Mouse (Mus musculus) heart, postnatal 0 days (tissue): ENCODE measurements at regions not wholly inside any gene's neighbourhood (a gene's known extent, or its start where the extent isn't known, plus 50 kb on each side); places are given as distances from the start of the nearest gene placed in this dataset.
"Not testable (repeated sequence)": the region's sequence is repeated elsewhere in the genome, so short reads cannot be mapped to it uniquely, and the experiment has no call there.

ENCODE experiments used
- ATAC-seq: fragments of 200-750 bp; cut with Nextera tagmentation; 2 replicates; pipeline ENCODE4 v1.8.0; 2017; ENCODE audit warnings: low read depth, moderate number of reproducible peaks, moderate library complexity; ENCODE audit not compliant: insufficient read depth
- DNase-seq: peaks from one replicate; pipeline ENCODE4 v3.0.0-alpha.2; 2016; ENCODE audit warnings: low spot score
- H3K27ac ChIP-seq: fragments of 300-500 bp; sonication (generic); 2 replicates; pipeline ENCODE4 v1.5.1; 2014; ENCODE audit warnings: low read depth, mild to moderate bottlenecking
- H3K27me3 ChIP-seq: fragments of 300-500 bp; sonication (generic); 2 replicates; pipeline ENCODE4 v1.6.1; 2014; ENCODE audit warnings: low read length, mixed read lengths; ENCODE audit not compliant: control insufficient read depth, insufficient read depth
- H3K36me3 ChIP-seq: fragments of 300-500 bp; sonication (generic); replicated peaks from 2 replicates; pipeline ENCODE4 v1.6.1; 2014; ENCODE audit warnings: low read length, mixed read lengths; ENCODE audit not compliant: control insufficient read depth, insufficient read depth
- H3K4me1 ChIP-seq: fragments of 300-500 bp; sonication (generic); 2 replicates; pipeline ENCODE4 v1.6.1; 2014; ENCODE audit warnings: antibody characterized with exemption; ENCODE audit not compliant: control insufficient read depth, insufficient read depth
- H3K4me2 ChIP-seq: fragments of 300-500 bp; sonication (generic); 2 replicates; pipeline ENCODE4 v1.6.1; 2014; ENCODE audit warnings: low read depth, mild to moderate bottlenecking, low read length, moderate library complexity
- H3K4me3 ChIP-seq: fragments of 300-500 bp; sonication (generic); 2 replicates; pipeline ENCODE4 v1.5.1; 2014; ENCODE audit warnings: low read depth, low read length
- H3K9ac ChIP-seq: fragments of 300-500 bp; sonication (generic); replicated peaks from 2 replicates; pipeline ENCODE4 v1.6.1; 2014; ENCODE audit warnings: low read depth, low read length, mixed read lengths
- H3K9me3 ChIP-seq: fragments of 300-500 bp; sonication (generic); replicated peaks from 2 replicates; pipeline ENCODE4 v1.6.1; 2016; ENCODE audit warnings: low read length; ENCODE audit not compliant: control insufficient read depth
- CTCF ChIP-seq: IDR thresholded peaks from 2 replicates; pipeline ENCODE4 v1.5.1; 2016; ENCODE audit warnings: antibody characterized with exemption, control low read depth, low read depth
- EP300 ChIP-seq: IDR thresholded peaks from 2 replicates; pipeline ENCODE4 v1.6.1; 2016; ENCODE audit warnings: antibody characterized with exemption, low read depth
- WGBS: fragments of 180-500 bp; shearing (Covaris S2); extraction: QIAGEN DNeasy Blood & Tissue Kit; methylation state at CpG from one replicate; pipeline ENCODE4 v1.1.7; 2014; 5-methylcytosine and 5-hydroxymethylcytosine counted together

DNA sequence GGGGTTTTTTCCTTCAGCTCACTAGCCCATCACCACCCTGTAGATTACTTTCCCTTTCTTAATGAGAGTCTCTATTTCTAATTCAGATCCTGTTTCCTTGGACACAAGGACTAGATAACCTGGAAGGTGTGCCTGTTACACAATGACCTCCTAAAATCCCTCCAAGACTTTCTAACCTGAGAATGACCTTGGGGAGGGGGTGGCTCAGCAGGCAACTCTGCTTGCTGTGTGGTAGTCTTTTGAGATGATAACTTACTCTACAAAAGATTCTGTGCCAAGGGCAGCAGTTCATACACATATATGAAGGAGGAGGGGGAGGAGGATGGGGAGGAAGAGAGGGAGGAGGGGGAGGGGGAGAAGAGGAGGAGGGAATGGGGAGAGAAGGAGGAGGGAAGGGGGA, 143.9 kb downstream of the Gxylt1 start:
- no peaks in the 10 kb centered on the region for H3K4me1 ChIP-seq
- ATAC-seq (no peak), DNase-seq (no peak)
- H3K27me3 ChIP-seq: no peaks in the 10 kb centered on the region
- no peak overlapping the region for H3K9ac ChIP-seq
- H3K4me2 ChIP-seq: no peak overlapping the region
- TF ChIP-seq EP300: no peak
- no peak for TF ChIP-seq CTCF
- H3K36me3 ChIP-seq: no peaks in the 10 kb centered on the region
- no peak overlapping the region for H3K27ac ChIP-seq
- H3K9me3 ChIP-seq: no peaks in the 10 kb centered on the region
- H3K4me3 ChIP-seq: no peak overlapping the region

DNA sequence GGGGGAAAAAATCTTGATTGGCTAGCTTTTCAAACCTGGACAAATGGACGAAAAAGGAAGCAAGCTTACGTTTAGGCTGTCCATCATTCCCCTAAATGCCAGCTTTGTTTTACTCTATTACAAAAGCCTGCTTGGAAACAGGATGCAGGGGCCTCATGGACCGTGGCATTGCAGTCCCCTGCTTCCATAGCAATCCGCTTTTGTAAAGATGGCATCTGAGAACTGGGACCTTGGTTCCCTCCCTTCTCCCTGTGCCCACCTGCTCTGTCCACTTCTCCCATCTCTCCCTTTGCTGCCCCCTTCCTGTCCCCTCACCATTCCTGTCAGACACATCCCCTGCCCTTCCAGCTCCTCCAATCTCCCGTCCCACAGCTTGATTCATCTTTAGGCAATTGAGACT, 149.7 kb downstream of the Gxylt1 start:
- ATAC-seq (no peak), DNase-seq (no peak)
- Histone ChIP-seq H3K36me3 (no peaks in the 10 kb centered on the region), H3K4me3 (no peak overlapping the region), H3K9ac (no peak overlapping the region), H3K4me1 (no peaks in the 10 kb centered on the region), H3K27me3 (no peaks in the 10 kb centered on the region), H3K27ac (no peak overlapping the region), H3K4me2 (no peak overlapping the region), H3K9me3 (no peaks in the 10 kb centered on the region)
- WGBS: 72% methylated on average over 5 of the region's 5 CpGs
- TF ChIP-seq CTCF (no peak), EP300 (no peak)

DNA sequence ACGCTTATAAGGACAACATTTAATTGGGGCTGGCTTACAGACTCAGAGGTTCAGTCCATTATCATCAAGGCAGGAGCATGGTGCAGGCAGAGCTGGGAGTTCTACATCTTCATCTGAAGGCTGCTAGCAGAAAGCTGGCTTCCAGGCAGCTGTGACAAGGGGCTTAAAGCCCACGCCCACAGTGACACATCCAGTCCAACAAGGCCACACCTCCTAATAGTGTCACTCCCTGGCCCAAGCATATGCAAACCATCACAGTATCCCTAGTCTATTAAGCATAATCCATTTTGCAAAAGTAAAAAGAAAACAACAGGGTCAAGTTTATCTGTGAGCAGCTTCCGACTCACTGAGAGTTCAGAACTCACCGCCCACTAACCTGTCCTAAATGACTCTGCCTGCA, 153.8 kb downstream of the Gxylt1 start:
- no peak overlapping the region for H3K9ac ChIP-seq
- no peak overlapping the region for H3K4me3 ChIP-seq
- no peak overlapping the region for H3K4me2 ChIP-seq
- H3K27me3 ChIP-seq: no peaks in the 10 kb centered on the region
- no peak for TF ChIP-seq EP300
- no peak for TF ChIP-seq CTCF
- ATAC-seq: no peak
- H3K9me3 ChIP-seq: no peaks in the 10 kb centered on the region
- no peaks in the 10 kb centered on the region for H3K36me3 ChIP-seq
- no peaks in the 10 kb centered on the region for H3K4me1 ChIP-seq
- DNase-seq: no peak
- 66% methylated on average over 4 of the region's 4 CpGs for WGBS
- H3K27ac ChIP-seq: no peak overlapping the region

DNA sequence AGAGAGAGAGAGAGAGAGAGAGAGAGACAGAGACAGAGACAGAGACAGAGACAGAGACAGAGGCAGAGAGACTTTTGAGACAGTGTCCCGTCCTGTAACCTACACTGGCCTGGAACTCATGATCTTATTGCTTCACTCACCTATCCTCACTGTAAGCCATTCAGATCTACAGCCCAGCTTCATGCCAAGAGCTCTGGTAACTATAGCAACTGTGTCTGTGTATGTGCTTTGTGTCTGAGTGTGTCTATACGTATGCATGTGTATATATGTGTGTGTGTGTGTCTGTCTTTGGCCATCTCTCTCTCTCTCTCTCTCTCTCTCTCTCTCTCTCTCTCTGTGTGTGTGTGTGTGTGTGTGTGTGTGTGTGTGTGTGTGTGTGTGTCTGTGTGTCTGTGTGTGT, 157.2 kb downstream of the Gxylt1 start:
- not testable (repeated sequence) for H3K4me3 ChIP-seq, H3K4me1 ChIP-seq, DNase-seq, H3K9me3 ChIP-seq, H3K36me3 ChIP-seq, H3K27me3 ChIP-seq, H3K4me2 ChIP-seq, H3K27ac ChIP-seq, H3K9ac ChIP-seq, ATAC-seq
- WGBS: 83% methylated on average over 2 of the region's 2 CpGs

DNA sequence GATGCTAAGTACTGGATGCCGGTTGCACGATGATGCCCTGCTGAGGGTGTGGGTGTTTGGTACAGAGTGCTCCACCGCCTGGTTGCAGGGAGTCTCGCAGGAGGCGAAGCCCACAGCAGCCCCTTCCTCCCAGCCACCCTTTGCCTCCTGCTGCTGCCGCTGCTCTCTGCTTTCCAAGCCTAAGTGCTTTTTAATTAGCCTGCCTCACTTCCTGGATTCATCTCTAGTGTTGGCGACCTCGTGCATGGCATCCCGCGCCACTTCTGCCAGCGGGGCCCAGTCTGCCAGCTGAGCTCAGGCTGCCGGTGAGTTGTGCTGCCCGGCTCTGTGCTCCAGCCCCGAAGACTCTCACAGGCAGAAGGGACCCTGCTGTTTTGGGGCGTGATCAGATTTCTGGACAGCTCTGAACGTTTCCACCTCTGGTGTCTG, 159.3 kb downstream of the Gxylt1 start:
- no peaks in the 10 kb centered on the region for H3K27me3 ChIP-seq
- TF ChIP-seq EP300: no peak
- DNase-seq (peak; percentile 25), ATAC-seq (no peak; the same call in 1 of the 2 replicates)
- no peak overlapping the region for H3K27ac ChIP-seq
- H3K4me2 ChIP-seq: peak overlapping the region; percentile 41
- no peaks in the 10 kb centered on the region for H3K36me3 ChIP-seq
- no peaks in the 10 kb centered on the region for H3K4me1 ChIP-seq
- no peaks in the 10 kb centered on the region for H3K9me3 ChIP-seq
- WGBS: 6% methylated on average over 16 of the region's 16 CpGs
- 0 out of 2 replicates have a peak overlapping the region, but pooled peaks have one; percentile 1 for H3K4me3 ChIP-seq
- H3K9ac ChIP-seq: no peak overlapping the region

DNA sequence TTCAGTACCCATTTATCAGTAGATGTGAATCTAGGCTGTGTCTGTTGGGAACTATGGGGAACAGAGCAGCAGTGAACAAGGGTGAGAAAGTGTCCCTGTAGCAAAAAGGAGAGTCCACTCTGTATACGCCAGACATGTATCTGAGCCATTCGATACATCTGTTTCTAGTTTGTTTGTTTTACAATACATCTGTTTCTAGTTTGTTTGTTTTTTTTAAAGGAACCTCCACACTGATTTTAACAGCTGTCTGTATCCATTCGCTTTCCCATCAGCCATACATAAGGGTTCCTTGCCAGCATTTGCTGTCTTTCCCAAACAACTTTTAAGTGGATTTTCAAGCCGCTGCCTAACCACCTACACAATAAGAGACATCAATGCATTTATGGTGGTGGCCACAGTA, 170.0 kb downstream of the Gxylt1 start:
- TF ChIP-seq EP300 (no peak), CTCF (no peak)
- ATAC-seq: no peak

More for the DNA sequence above, 170.0 kb downstream of the Gxylt1 start:
- H3K36me3 ChIP-seq: no peaks in the 10 kb centered on the region
- no peak overlapping the region for H3K9ac ChIP-seq
- H3K27ac ChIP-seq: no peak overlapping the region
- H3K4me1 ChIP-seq: no peaks in the 10 kb centered on the region
- H3K4me3 ChIP-seq: no peak overlapping the region
- H3K4me2 ChIP-seq: no peak overlapping the region
- H3K27me3 ChIP-seq: no peaks in the 10 kb centered on the region
- DNase-seq: no peak
- no peaks in the 10 kb centered on the region for H3K9me3 ChIP-seq
- 83% methylated on average over 4 of the region's 4 CpGs for WGBS
